Mouse (Mus musculus) lung, postnatal 0 days (tissue): ENCODE measurements at regions not wholly inside any gene's neighbourhood (a gene's known extent, or its start where the extent isn't known, plus 50 kb on each side); places are given as distances from the start of the nearest gene placed in this dataset.

Source experiments
- ATAC-seq: fragments of 200-750 bp; cut with Nextera tagmentation; 2 replicates; pipeline ENCODE4 v1.8.0; 2017; ENCODE audit warnings: moderate library complexity
- DNase-seq: peaks from one replicate; pipeline ENCODE4 v3.0.0-alpha.2; 2016; ENCODE audit warnings: low spot score
- H3K27ac ChIP-seq: fragments of 300-500 bp; sonication (generic); 2 replicates; pipeline ENCODE4 v1.5.1; 2014; ENCODE audit warnings: antibody characterized with exemption, mild to moderate bottlenecking, low read length, mixed read lengths
- H3K27me3 ChIP-seq: fragments of 300-500 bp; sonication (generic); replicated peaks from 2 replicates; pipeline ENCODE4 v1.6.1; 2014; ENCODE audit warnings: low read length, mixed read lengths; ENCODE audit not compliant: insufficient read depth
- H3K36me3 ChIP-seq: fragments of 300-500 bp; sonication (generic); 2 replicates; pipeline ENCODE4 v1.6.1; 2014; ENCODE audit warnings: low read length, mixed read lengths; ENCODE audit not compliant: insufficient read depth
- H3K4me1 ChIP-seq: fragments of 300-500 bp; sonication (generic); 2 replicates; pipeline ENCODE4 v1.6.1; 2014; ENCODE audit warnings: antibody characterized with exemption, low read depth, low read length, mixed read lengths; ENCODE audit not compliant: insufficient read depth
- H3K4me2 ChIP-seq: fragments of 300-500 bp; sonication (generic); replicated peaks from 2 replicates; pipeline ENCODE4 v1.6.1; 2014; ENCODE audit warnings: low read depth, mild to moderate bottlenecking, low read length, moderate library complexity, mixed read lengths
- H3K4me3 ChIP-seq: fragments of 300-500 bp; sonication (generic); 2 replicates; pipeline ENCODE4 v1.5.1; 2014; ENCODE audit warnings: low read depth, low read length
- H3K9ac ChIP-seq: fragments of 300-500 bp; sonication (generic); replicated peaks from 2 replicates; pipeline ENCODE4 v1.6.1; 2014; ENCODE audit warnings: low read depth, mild to moderate bottlenecking
- H3K9me3 ChIP-seq: fragments of 300-500 bp; sonication (generic); 2 replicates; pipeline ENCODE4 v1.6.1; 2016; ENCODE audit warnings: low read length, mixed read lengths
- CTCF ChIP-seq: IDR thresholded peaks from 2 replicates; pipeline ENCODE4 v1.5.1; 2016; ENCODE audit warnings: antibody characterized with exemption, mild to moderate bottlenecking
- EP300 ChIP-seq: IDR thresholded peaks from 2 replicates; pipeline ENCODE4 v1.6.1; 2016; ENCODE audit warnings: antibody characterized with exemption, mild to moderate bottlenecking, control low read depth
- WGBS: fragments of 180-500 bp; shearing (Covaris S2); extraction: QIAGEN DNeasy Blood & Tissue Kit; methylation state at CpG from one replicate; pipeline ENCODE4 v1.1.7; 2014; 5-methylcytosine and 5-hydroxymethylcytosine counted together

DNA sequence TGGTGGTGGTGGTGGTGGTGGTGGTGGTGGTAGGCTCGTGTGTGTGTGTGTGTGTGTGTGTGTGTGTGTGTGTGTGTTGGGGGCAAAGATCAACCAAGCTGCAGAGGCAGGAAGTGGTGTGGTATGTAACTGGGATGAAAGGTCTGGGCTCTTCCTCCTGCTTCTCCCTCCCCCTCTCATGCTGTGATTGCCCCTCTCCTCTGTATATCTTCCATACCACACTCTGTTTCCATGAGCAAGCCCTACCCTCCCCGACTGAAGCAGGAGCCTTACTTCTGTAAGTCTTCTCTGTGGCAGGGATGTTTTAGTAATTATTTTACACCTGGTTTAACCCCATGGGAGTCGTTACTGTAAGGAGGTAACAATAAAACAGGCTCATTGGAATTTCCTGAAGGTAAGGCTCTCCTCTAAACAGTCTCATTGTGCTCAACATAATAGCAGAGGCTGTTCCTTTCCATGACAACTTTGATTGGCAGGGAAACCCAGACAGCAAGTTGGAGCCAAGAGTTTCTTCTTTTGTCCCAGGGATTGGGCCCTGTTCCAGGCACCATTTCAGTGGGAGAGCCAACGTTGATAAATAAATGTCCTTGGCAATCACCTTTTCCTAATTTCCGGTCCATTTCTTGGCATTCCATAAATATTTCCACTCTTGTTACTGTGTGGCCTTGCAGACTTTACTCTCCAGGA, 90.2 kb upstream of the Auts2 start:
- DNase-seq (peak; percentile 40), ATAC-seq (no peak)
- Histone ChIP-seq H3K27ac (no peak overlapping the region), H3K27me3 (no peaks in the 10 kb centered on the region), H3K9me3 (no peaks in the 10 kb centered on the region), H3K4me1 (no peaks in the 10 kb centered on the region), H3K9ac (no peak overlapping the region), H3K4me3 (no peak overlapping the region), H3K4me2 (no peak overlapping the region), H3K36me3 (no peaks in the 10 kb centered on the region)
- 19% methylated on average over 4 of the region's 5 CpGs for WGBS
- no peak for TF ChIP-seq EP300
- TF ChIP-seq CTCF, result no peak

DNA sequence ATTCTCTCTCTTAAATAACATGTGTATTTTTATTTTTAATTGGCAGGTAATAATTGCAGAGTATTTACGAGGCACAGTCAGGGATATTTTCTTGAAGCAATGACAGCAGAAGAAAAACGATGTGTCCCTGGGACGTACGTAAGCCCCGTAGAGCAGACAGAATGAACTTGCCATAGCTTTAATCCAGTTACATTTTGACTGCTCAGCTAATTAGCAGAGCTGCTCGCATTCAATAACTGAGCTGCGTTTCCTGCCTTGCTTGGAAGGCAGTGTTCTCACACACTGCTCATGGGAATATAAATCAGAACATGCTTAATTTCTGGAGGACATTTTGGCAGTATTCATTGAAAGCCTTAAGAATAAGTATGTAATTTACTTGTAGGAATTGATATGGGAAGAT, 78.6 kb upstream of the Auts2 start:
- TF ChIP-seq CTCF, result no peak
- TF ChIP-seq EP300, result no peak
- H3K4me3 ChIP-seq, result no peak overlapping the region
- ATAC-seq, result no peak
- H3K4me1 ChIP-seq, result no peaks in the 10 kb centered on the region
- no peak overlapping the region for H3K4me2 ChIP-seq
- H3K36me3 ChIP-seq, result no peaks in the 10 kb centered on the region
- no peaks in the 10 kb centered on the region for H3K9me3 ChIP-seq
- no peak overlapping the region for H3K27ac ChIP-seq
- no peak overlapping the region for H3K9ac ChIP-seq
- no peaks in the 10 kb centered on the region for H3K27me3 ChIP-seq
- 65% methylated on average over 7 of the region's 7 CpGs for WGBS
- DNase-seq, result no peak

DNA sequence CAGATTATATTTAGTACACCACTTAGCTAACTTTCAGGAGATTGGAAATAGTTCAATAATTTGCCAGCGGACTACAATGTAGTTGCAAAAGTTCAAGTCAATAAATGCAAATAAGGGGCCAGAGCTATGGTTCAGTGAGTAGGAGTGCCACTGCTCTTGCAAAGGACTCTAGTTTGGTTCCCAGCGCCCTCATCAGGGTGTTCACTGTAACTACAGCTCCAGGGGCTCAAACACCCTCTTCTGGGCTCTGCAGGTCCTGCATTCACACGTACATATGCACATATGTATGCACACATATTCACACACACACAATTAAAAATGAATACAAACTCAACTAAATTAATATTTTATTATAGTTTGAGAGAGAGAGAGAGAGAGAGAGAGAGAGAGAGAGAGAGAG, 74.1 kb upstream of the Auts2 start:
- no peak overlapping the region for H3K4me3 ChIP-seq
- TF ChIP-seq CTCF, result no peak
- TF ChIP-seq EP300, result no peak
- DNase-seq (no peak), ATAC-seq (no peak)
- no peaks in the 10 kb centered on the region for H3K4me1 ChIP-seq
- no peak overlapping the region for H3K9ac ChIP-seq
- no peaks in the 10 kb centered on the region for H3K9me3 ChIP-seq
- H3K36me3 ChIP-seq, result no peaks in the 10 kb centered on the region
- no peak overlapping the region for H3K4me2 ChIP-seq
- 68% methylated on average over 3 of the region's 3 CpGs for WGBS
- H3K27ac ChIP-seq, result no peak overlapping the region
- no peaks in the 10 kb centered on the region for H3K27me3 ChIP-seq

DNA sequence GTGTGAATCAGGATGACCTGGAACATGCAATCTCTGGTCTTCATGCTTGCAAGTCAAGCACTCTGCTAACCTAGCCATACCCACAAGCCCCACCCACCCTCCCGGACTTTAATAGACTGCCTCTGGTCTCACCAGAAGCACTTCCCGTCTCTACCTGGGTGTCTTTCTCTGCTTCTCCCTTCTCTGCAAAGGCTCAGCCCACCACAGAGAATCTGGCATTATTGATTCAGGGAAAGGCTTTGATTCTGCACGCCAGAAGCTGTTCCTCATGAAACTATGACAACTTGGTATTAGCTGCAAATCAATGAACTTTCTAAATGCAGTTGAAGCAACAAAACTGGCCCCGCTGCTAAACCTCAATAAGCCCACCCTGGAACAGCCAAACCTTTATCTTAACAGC, 66.1 kb upstream of the Auts2 start:
- Histone ChIP-seq H3K4me2 (no peak overlapping the region), H3K9ac (no peak overlapping the region), H3K27ac (no peak overlapping the region), H3K27me3 (no peaks in the 10 kb centered on the region), H3K4me3 (no peak overlapping the region), H3K36me3 (no peaks in the 10 kb centered on the region), H3K9me3 (no peaks in the 10 kb centered on the region), H3K4me1 (no peaks in the 10 kb centered on the region; the same call in 1 of the 2 replicates)
- no peak for TF ChIP-seq EP300
- DNase-seq (no peak), ATAC-seq (no peak)
- WGBS, result 48% methylated on average over 4 of the region's 4 CpGs

DNA sequence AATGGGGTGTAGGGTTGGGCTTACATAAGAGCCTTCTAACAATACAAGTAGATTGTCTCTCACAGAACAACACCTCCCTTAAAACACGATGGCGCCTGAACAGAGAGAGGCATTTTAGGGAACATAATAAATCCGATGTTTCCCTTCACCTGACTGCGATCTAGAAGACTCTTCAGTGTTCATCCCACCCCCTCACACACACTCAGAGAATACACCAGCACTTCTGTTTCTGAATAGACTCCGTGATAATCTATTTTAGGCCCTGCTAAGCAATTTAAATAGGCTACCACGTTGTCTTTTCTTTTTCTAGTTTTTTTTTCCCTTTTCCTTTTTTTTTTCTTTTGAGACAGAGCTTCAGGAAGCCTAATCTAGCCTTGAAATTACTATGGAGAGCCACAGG, 63.1 kb upstream of the Auts2 start:
- 72% methylated on average over 6 of the region's 6 CpGs for WGBS
- TF ChIP-seq EP300 (no peak), CTCF (no peak)
- Histone ChIP-seq H3K27me3 (no peaks in the 10 kb centered on the region), H3K27ac (no peak overlapping the region), H3K4me2 (no peak overlapping the region), H3K36me3 (no peaks in the 10 kb centered on the region), H3K9ac (no peak overlapping the region), H3K9me3 (no peaks in the 10 kb centered on the region), H3K4me3 (no peak overlapping the region), H3K4me1 (no peaks in the 10 kb centered on the region; the same call in 1 of the 2 replicates)
- ATAC-seq (no peak), DNase-seq (no peak)

DNA sequence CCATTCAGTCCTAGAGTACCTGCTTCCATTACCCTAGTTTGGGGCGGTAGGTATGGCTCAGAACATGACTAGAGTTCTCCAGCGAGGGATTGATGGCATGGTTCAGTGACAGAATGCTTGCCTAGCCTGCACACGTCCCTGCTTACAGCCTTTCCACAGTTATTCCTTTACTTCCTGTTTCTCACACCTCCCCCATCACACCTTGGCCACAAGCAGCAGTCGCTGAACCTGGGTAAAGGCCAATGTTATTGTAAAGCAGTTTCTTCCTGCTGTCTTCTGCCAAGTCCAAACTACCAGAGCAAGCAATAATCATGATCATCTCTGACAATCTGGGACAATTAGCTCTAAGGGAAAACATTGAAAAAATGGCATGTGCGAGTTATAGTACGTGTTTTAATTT, 51.7 kb upstream of the Auts2 start:
- Histone ChIP-seq H3K36me3 (no peaks in the 10 kb centered on the region), H3K9ac (no peak overlapping the region), H3K27me3 (no peaks in the 10 kb centered on the region), H3K4me3 (no peak overlapping the region), H3K4me2 (no peak overlapping the region), H3K9me3 (no peaks in the 10 kb centered on the region), H3K27ac (no peak overlapping the region), H3K4me1 (no peaks in the 10 kb centered on the region)
- 41% methylated on average over 6 of the region's 6 CpGs for WGBS
- no peak for DNase-seq
- ATAC-seq, result no peak
- TF ChIP-seq EP300 (no peak), CTCF (no peak)
